ENCODE assay signal across 11 mouse cellular contexts in genomic region chr13:79765437-79765838, GRCm38 (mm10).
A peak's percentile ranks its signal among the peaks of the same experiment; 100 is the strongest.
DNase-seq lines count a peak whose midpoint lies in the region; ATAC-seq lines count a peak whose summit lies in the region.
"Had no signal": no experiment of that assay in that cellular context is flagged by ENCODE, and none has a peak within 500 bp of the region (broad histone marks: within the 10 kb centered on the region; RNA-seq: fewer than 3 reads in every experiment).

No protein-coding gene starts in this region.

- peak; percentile 50; the same call in 1 of the 2 replicates for ATAC-seq in midbrain, embryonic 13.5 days
- no peak for ATAC-seq in midbrain, embryonic 14.5 days (ENCODE audit: low FRiP score, low TSS enrichment)
- ATAC-seq in forebrain, embryonic 15.5 days (replicated peaks): peak; percentile 85
- peak; percentile 51; the same call in 1 of the 2 replicates for ATAC-seq in neural tube, embryonic 14.5 days (ENCODE audit: low read depth)
- ATAC-seq: liver, embryonic 12.5 days had no signal

- 33% methylated on average over 4 of the region's 4 CpGs for WGBS in midbrain, embryonic 13.5 days
- WGBS in midbrain, embryonic 14.5 days: 20% methylated on average over 4 of the region's 4 CpGs
- 25% methylated on average over 4 of the region's 4 CpGs for WGBS in forebrain, embryonic 15.5 days
- WGBS in neural tube, embryonic 14.5 days: 7% methylated on average over 4 of the region's 4 CpGs

- H3K4me3 ChIP-seq in midbrain, embryonic 13.5 days (replicated peaks): no peak overlapping the region
- no peak overlapping the region for H3K4me3 ChIP-seq in midbrain, embryonic 14.5 days (replicated peaks; ENCODE audit: low read depth, low read length)
- H3K4me3 ChIP-seq in forebrain, embryonic 15.5 days: no peak overlapping the region
- H3K4me3 ChIP-seq in neural tube, embryonic 14.5 days (ENCODE audit: low read depth, low read length): no peak overlapping the region
- H3K4me3 ChIP-seq: liver, embryonic 12.5 days had no signal

- no peaks in the 10 kb centered on the region for H3K36me3 ChIP-seq in midbrain, embryonic 13.5 days
- H3K36me3 ChIP-seq in midbrain, embryonic 14.5 days (ENCODE audit: control insufficient read depth, insufficient read depth, low read length): no peaks in the 10 kb centered on the region
- H3K36me3 ChIP-seq in forebrain, embryonic 15.5 days: no peaks in the 10 kb centered on the region
- H3K36me3 ChIP-seq in neural tube, embryonic 14.5 days (ENCODE audit: control insufficient read depth, insufficient read depth, low read length): no peaks in the 10 kb centered on the region
- H3K36me3 ChIP-seq: liver, embryonic 12.5 days had no signal

- no peak overlapping the region for H3K27ac ChIP-seq in midbrain, embryonic 13.5 days
- no peak overlapping the region for H3K27ac ChIP-seq in midbrain, embryonic 14.5 days (replicated peaks; ENCODE audit: low read depth, low read length)
- 0 out of 2 replicates have a peak overlapping the region, but pooled peaks have one; percentile 37 for H3K27ac ChIP-seq in forebrain, embryonic 15.5 days (replicated peaks)
- no peak overlapping the region for H3K27ac ChIP-seq in neural tube, embryonic 14.5 days (ENCODE audit: low read depth, low read length)
- H3K27ac ChIP-seq: liver, embryonic 12.5 days had no signal

- no peak overlapping the region for H3K9ac ChIP-seq in midbrain, embryonic 13.5 days (replicated peaks)
- no peak overlapping the region for H3K9ac ChIP-seq in midbrain, embryonic 14.5 days (replicated peaks; ENCODE audit: low read length)
- H3K9ac ChIP-seq in forebrain, embryonic 15.5 days (replicated peaks): no peak overlapping the region
- no peak overlapping the region for H3K9ac ChIP-seq in neural tube, embryonic 14.5 days (replicated peaks; ENCODE audit: low read depth, low read length)
- H3K9ac ChIP-seq: liver, embryonic 12.5 days had no signal

- no peak overlapping the region for H3K4me2 ChIP-seq in midbrain, embryonic 13.5 days (replicated peaks)
- no peak overlapping the region for H3K4me2 ChIP-seq in midbrain, embryonic 14.5 days (ENCODE audit: low read length)
- no peak overlapping the region for H3K4me2 ChIP-seq in forebrain, embryonic 15.5 days (replicated peaks)
- H3K4me2 ChIP-seq in neural tube, embryonic 14.5 days (ENCODE audit: low read depth, low read length): no peak overlapping the region
- H3K4me2 ChIP-seq: liver, embryonic 12.5 days had no signal

- no peak for DNase-seq in midbrain, embryonic 14.5 days
- DNase-seq in brain, adult 2 months (ENCODE audit: low read depth, low spot score): peak; percentile 37
- DNase-seq in ovary, postnatal 36 days (ENCODE audit: low spot score): no peak
- no peak for DNase-seq in adrenal gland, postnatal 36 days
- DNase-seq: kidney, adult 18-20 months; kidney, postnatal 4 days; thymus, adult 18-20 months had no signal

- 0 out of 2 replicates have a peak, but pooled peaks cover 3% of the 10 kb centered on the region for H3K4me1 ChIP-seq in midbrain, embryonic 13.5 days (replicated peaks)
- peaks cover 4% of the 10 kb centered on the region; the same call in 1 of the 2 replicates for H3K4me1 ChIP-seq in midbrain, embryonic 14.5 days (ENCODE audit: control insufficient read depth, insufficient read depth, low read length)
- peaks cover 7% of the 10 kb centered on the region for H3K4me1 ChIP-seq in forebrain, embryonic 15.5 days
- H3K4me1 ChIP-seq in neural tube, embryonic 14.5 days (ENCODE audit: control insufficient read depth, insufficient read depth, low read length): no peaks in the 10 kb centered on the region
- H3K4me1 ChIP-seq: liver, embryonic 12.5 days had no signal

- no peaks in the 10 kb centered on the region for H3K27me3 ChIP-seq in midbrain, embryonic 13.5 days
- H3K27me3 ChIP-seq in midbrain, embryonic 14.5 days (ENCODE audit: control insufficient read depth, insufficient read depth, low read length): no peaks in the 10 kb centered on the region
- no peaks in the 10 kb centered on the region for H3K27me3 ChIP-seq in forebrain, embryonic 15.5 days
- H3K27me3 ChIP-seq in neural tube, embryonic 14.5 days (ENCODE audit: control insufficient read depth, insufficient read depth, low read length): no peaks in the 10 kb centered on the region
- H3K27me3 ChIP-seq: liver, embryonic 12.5 days had no signal

- no peaks in the 10 kb centered on the region for H3K9me3 ChIP-seq in midbrain, embryonic 13.5 days
- H3K9me3 ChIP-seq in midbrain, embryonic 14.5 days (ENCODE audit: control insufficient read depth, low read length): no peaks in the 10 kb centered on the region
- H3K9me3 ChIP-seq in forebrain, embryonic 15.5 days: no peaks in the 10 kb centered on the region
- no peaks in the 10 kb centered on the region for H3K9me3 ChIP-seq in neural tube, embryonic 14.5 days (ENCODE audit: control insufficient read depth, low read length)
- H3K9me3 ChIP-seq: liver, embryonic 12.5 days had no signal
